Mouse (Mus musculus) hindbrain, embryonic 13.5 days (tissue): Measurements from ENCODE around the gene Srrm2. TPM values are rescaled to one million over a fixed set of nuclear protein-coding genes. Genes with fewer than 3 reads are reported as not detected.

Experiments used
- ATAC-seq: fragments of 200-750 bp; cut with Nextera tagmentation; 2 replicates; pipeline ENCODE4 v1.8.0; 2017; ENCODE audit warnings: moderate TSS enrichment; ENCODE audit not compliant: low FRiP score
- H3K27ac ChIP-seq: fragments of 300-500 bp; sonication (generic); 2 replicates; pipeline ENCODE4 v1.5.1; 2015; ENCODE audit warnings: inconsistent platforms, mild to moderate bottlenecking, moderate library complexity
- H3K27me3 ChIP-seq: fragments of 300-500 bp; sonication (generic); 2 replicates; pipeline ENCODE4 v1.6.1; 2015; ENCODE audit warnings: mild to moderate bottlenecking, inconsistent platforms
- H3K36me3 ChIP-seq: fragments of 300-500 bp; sonication (generic); 2 replicates; pipeline ENCODE4 v1.6.1; 2015; ENCODE audit warnings: mild to moderate bottlenecking, inconsistent platforms
- H3K4me1 ChIP-seq: fragments of 300-500 bp; sonication (generic); replicated peaks from 2 replicates; pipeline ENCODE4 v1.6.1; 2015; ENCODE audit warnings: inconsistent platforms
- H3K4me2 ChIP-seq: fragments of 300-500 bp; sonication (generic); 2 replicates; pipeline ENCODE4 v1.6.1; 2015; ENCODE audit warnings: inconsistent platforms, mild to moderate bottlenecking, moderate library complexity
- H3K4me3 ChIP-seq: fragments of 300-500 bp; sonication (generic); 2 replicates; pipeline ENCODE4 v1.5.1; 2015; ENCODE audit warnings: mild to moderate bottlenecking, inconsistent platforms
- H3K9ac ChIP-seq: fragments of 300-500 bp; sonication (generic); 2 replicates; pipeline ENCODE4 v1.6.1; 2015; ENCODE audit warnings: mild to moderate bottlenecking, inconsistent platforms
- H3K9me3 ChIP-seq: fragments of 300-500 bp; sonication (generic); 2 replicates; pipeline ENCODE4 v1.6.1; 2016; ENCODE audit warnings: inconsistent platforms
- WGBS: fragments of 180-500 bp; shearing (Covaris S2); methylation state at CpG from one replicate; pipeline ENCODE4 v1.1.7; 2015; 5-methylcytosine and 5-hydroxymethylcytosine counted together
- polyA plus RNA-seq: library from polyadenylated mRNA; unstranded; fragments of >200 nt; fragmentation: Nextera tagmentation; extraction: Ambion mirVana; gene quantifications from 2 replicates; pipeline ENCODE4 v1.2.1, GENCODE M21; 2015

The Srrm2 gene
- polyA plus RNA-seq, 1 experiment from 2014 or later = 583 TPM

DNA sequence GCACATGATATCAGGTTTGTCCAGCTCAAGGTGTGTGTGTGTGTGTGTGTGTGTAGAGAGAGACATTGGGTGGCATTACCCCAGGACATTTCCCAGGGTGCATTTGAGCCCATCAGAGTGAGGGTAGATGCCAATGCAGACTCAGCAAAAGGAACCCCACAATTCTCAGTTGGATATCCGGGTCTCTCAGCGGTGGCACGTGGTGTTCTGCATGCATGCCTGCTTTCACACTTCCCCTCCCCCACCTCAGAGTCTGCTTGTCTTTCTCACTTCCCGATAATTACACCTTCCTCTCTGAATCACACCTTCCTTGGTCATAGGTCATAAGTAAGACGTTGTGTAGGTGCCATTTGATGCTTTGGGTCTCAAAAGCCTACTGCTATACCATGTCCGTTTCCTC lies 42.3 kb upstream of the Srrm2 start:
- H3K27me3 ChIP-seq = peaks cover 58% of the 10 kb centered on the region

DNA sequence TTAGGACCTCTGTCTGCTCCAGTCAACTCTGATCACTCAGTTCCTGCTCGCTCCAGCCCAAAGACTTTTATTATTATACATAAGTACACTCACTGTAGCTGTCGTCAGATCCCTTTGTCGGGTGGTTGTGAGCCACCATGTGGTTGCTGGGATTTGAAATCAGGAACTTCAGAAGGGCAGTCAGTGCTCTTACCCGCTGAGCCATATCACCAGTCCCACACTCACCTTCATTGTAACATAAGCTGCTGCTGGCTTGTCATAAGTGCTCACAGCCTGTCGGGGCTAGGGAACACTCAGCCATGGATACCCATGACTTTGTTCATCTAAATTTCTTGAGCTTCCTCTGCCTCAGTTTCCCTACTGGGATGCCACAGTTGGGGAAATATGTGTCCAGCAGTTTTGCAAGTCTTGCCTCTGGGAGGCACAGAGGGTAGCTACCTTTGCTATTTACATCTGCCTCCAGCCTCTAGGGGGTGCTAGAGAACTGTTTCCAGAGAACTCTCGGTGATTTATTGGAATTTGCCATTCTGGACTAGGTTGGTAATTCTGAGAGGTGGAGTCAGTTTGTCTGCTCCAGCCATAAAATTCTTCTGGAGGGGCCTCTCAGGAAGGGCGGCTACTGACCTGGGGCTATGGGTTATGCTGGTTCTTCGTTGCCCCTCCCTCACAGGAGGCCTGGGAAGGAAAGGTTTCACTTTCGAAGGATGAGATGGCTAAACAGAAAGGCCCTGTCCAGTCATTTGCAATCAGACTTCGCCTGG lies 41.5 kb upstream of the Srrm2 start:
- H3K27ac ChIP-seq = no peak overlapping the region
- H3K36me3 ChIP-seq = peaks cover 33% of the 10 kb centered on the region
- no peak overlapping the region for H3K4me2 ChIP-seq
- 46% methylated on average over 10 of the region's 10 CpGs for WGBS
- H3K27me3 ChIP-seq = peaks cover 50% of the 10 kb centered on the region
- H3K4me1 ChIP-seq = peaks cover 21% of the 10 kb centered on the region
- H3K9me3 ChIP-seq = no peaks in the 10 kb centered on the region
- H3K4me3 ChIP-seq = no peak overlapping the region
- ATAC-seq = no peak
- H3K9ac ChIP-seq = no peak overlapping the region

More for the DNA sequence above, 42.3 kb upstream of the Srrm2 start:
- ATAC-seq = no peak
- H3K9me3 ChIP-seq = no peaks in the 10 kb centered on the region
- 50% methylated on average over 6 of the region's 6 CpGs for WGBS
- H3K4me3 ChIP-seq = no peak overlapping the region
- peaks cover 21% of the 10 kb centered on the region for H3K4me1 ChIP-seq
- H3K36me3 ChIP-seq = peaks cover 25% of the 10 kb centered on the region
- H3K4me2 ChIP-seq = no peak overlapping the region
- H3K9ac ChIP-seq = no peak overlapping the region
- no peak overlapping the region for H3K27ac ChIP-seq

DNA sequence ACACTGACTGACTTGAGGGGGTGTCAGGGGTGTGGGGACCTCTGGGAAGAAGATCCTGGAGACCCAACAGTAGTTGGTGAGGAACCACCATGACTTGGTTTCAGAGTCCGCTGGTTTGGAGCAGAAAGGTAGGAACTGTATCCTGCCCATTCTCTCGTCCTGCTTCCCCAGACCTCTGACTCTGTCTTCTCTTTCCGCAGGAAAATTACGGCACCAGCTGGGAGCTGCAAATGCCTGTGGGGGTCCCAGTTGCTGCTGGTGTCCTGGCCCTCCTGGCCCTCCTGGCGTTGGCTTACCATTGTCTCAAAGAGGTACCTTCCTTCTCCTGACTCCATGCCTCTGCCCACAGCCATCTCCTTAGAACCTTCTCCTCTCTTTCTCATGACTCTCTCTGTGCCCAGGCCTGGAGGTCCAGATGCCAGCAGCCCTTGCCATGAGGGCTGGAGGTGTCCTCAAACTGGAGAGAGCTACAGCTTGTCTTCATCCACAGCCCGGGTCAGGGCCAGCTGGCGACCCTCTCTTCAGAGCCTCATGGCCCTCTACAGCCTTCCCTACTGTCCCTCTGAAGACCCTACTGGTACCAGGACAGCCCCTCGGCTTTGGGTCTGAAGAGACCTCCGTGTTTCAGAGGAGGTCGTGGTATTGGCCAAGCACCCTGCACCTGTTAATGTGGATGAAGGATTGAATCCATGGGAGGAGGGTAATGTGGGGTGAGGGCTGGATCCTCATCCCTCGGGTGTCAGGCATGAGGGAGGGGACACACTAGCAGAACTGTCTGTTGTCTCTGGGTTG lies 40.7 kb upstream of the Srrm2 start:
- no peak overlapping the region for H3K9ac ChIP-seq
- no peaks in the 10 kb centered on the region for H3K9me3 ChIP-seq
- H3K27me3 ChIP-seq = peaks cover 42% of the 10 kb centered on the region
- no peak overlapping the region for H3K4me3 ChIP-seq
- H3K4me2 ChIP-seq = no peak overlapping the region
- H3K4me1 ChIP-seq = peaks cover 19% of the 10 kb centered on the region
- WGBS = 84% methylated on average over 11 of the region's 11 CpGs
- H3K27ac ChIP-seq = no peak overlapping the region
- H3K36me3 ChIP-seq = peaks cover 41% of the 10 kb centered on the region
- no peak for ATAC-seq

DNA sequence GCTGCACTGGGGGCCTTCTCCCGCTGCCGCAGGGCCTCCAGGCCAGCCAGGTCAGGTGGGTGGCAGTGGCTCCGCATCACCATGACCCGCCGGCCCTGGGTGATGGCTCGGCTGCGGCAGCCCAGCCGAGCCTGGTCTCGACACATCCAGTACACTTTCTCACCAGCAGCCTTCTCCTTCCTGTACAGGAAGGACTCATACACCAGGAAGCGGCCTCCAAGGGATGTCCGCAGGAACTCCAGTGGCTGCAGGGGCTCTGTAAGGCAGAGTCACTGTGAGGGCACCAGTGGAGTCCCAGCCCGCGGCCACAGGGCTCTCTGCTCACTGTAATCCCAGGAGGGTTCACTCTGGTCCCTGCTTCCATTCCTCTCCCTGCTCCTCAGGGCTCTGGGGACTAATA lies 34.6 kb upstream of the Srrm2 start:
- no peak overlapping the region for H3K4me3 ChIP-seq
- peaks cover 97% of the 10 kb centered on the region for H3K36me3 ChIP-seq
- no peaks in the 10 kb centered on the region for H3K27me3 ChIP-seq
- H3K4me1 ChIP-seq = no peaks in the 10 kb centered on the region
- no peak overlapping the region for H3K27ac ChIP-seq
- H3K9ac ChIP-seq = no peak overlapping the region
- H3K9me3 ChIP-seq = no peaks in the 10 kb centered on the region
- no peak overlapping the region for H3K4me2 ChIP-seq
- 96% methylated on average over 13 of the region's 13 CpGs for WGBS
- no peak for ATAC-seq

DNA sequence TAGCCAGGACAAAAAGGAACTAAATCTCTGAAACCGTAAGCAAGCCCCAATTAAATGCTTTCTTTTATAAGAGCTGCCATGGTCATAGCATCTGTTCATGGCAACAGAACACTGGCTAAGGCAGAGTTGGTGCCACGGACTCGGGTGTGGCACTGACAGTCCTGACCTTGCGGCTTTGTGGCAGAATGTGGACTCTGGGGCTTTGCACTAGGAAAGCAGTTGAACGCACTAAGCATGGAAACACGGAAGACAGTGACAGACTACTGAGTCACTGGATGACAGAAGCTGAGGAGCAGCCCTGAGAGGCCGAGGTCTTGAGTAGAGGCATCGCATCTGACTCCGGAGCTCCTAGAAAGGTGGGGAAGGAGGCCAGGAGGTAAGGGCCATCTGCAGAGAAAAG lies 32.8 kb upstream of the Srrm2 start:
- peaks cover 99% of the 10 kb centered on the region for H3K36me3 ChIP-seq
- H3K4me3 ChIP-seq = no peak overlapping the region
- H3K27me3 ChIP-seq = no peaks in the 10 kb centered on the region
- H3K9ac ChIP-seq = no peak overlapping the region
- H3K4me2 ChIP-seq = no peak overlapping the region
- no peak overlapping the region for H3K27ac ChIP-seq
- no peak for ATAC-seq
- no peaks in the 10 kb centered on the region for H3K9me3 ChIP-seq
- no peaks in the 10 kb centered on the region for H3K4me1 ChIP-seq
- 98% methylated on average over 9 of the region's 9 CpGs for WGBS

DNA sequence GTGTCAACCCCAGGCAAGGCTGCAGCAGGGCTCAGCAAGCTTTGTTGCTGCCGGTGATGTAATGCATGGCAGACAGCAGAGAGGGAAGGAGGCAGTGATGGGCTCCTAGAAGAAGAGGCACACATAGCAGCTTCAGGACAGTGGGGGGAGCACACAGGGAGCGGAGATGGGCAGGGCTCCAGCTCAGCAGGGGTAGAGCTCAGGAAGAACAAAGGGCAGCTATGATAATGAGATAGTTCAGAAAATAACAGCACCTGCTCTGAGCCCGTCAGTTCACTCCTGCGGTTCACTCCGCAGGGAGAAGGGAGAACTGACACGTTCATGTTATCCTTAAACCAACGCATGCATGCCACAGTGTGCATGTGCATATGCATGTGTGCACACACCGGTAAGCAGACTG lies 31.5 kb upstream of the Srrm2 start:
- no peak overlapping the region for H3K4me3 ChIP-seq
- H3K4me2 ChIP-seq = no peak overlapping the region
- no peaks in the 10 kb centered on the region for H3K27me3 ChIP-seq
- H3K4me1 ChIP-seq = no peaks in the 10 kb centered on the region
- H3K27ac ChIP-seq = no peak overlapping the region
- ATAC-seq = no peak
- peaks cover 93% of the 10 kb centered on the region for H3K36me3 ChIP-seq
- WGBS = 62% methylated on average over 8 of the region's 8 CpGs
- no peak overlapping the region for H3K9ac ChIP-seq
- no peaks in the 10 kb centered on the region for H3K9me3 ChIP-seq

DNA sequence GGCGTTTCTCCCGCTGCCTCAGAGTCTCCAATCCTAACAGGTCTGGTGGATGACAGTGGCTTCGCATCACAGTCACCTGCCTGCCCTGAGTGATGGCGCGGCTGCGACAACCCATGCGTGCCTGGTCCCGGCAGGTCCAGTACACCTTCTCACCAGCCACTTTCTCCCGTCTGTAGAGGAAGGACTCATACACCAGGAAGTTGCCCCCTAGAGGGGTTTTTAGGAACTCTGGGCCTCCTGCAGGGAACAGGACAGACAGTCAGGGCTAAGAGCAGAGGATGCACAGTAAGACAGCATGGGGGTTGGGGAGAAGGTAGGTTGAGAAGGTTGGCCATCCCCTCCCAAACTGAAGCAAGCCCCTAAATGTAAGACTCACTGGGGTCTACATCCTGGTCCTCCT lies 30.1 kb upstream of the Srrm2 start:
- 93% methylated on average over 9 of the region's 9 CpGs for WGBS
- ATAC-seq = no peak
- Histone ChIP-seq H3K4me2 (no peak overlapping the region), H3K27me3 (no peaks in the 10 kb centered on the region), H3K4me1 (0 out of 2 replicates have a peak, but pooled peaks cover 3% of the 10 kb centered on the region), H3K27ac (no peak overlapping the region), H3K4me3 (no peak overlapping the region), H3K9me3 (no peaks in the 10 kb centered on the region), H3K36me3 (peaks cover 86% of the 10 kb centered on the region), H3K9ac (no peak overlapping the region)

DNA sequence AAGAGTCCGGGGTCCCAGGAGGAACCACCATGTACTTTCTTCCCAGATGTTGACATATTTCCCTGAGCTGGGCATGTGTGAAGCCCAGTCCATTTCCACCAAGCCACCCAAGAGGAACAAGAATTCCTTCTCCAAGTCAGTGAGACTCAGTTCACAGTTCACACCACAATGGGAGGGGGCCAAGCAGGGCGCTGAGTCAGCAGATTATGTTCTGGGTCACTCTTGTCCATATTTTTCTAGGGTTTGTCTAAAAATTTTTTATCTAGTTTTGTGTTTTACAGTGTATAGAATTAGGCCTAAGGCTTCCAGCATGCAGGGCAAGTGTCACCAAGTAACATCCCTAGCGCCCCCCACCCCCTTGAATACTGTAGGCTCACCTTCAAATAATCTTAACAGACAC lies 29.2 kb upstream of the Srrm2 start:
- Histone ChIP-seq H3K9ac (no peak overlapping the region), H3K4me1 (0 out of 2 replicates have a peak, but pooled peaks cover 3% of the 10 kb centered on the region), H3K27ac (no peak overlapping the region), H3K4me3 (no peak overlapping the region), H3K27me3 (no peaks in the 10 kb centered on the region), H3K9me3 (no peaks in the 10 kb centered on the region), H3K36me3 (peaks cover 77% of the 10 kb centered on the region), H3K4me2 (no peak overlapping the region)
- no peak for ATAC-seq
- WGBS = 95% methylated on average over 3 of the region's 3 CpGs

DNA sequence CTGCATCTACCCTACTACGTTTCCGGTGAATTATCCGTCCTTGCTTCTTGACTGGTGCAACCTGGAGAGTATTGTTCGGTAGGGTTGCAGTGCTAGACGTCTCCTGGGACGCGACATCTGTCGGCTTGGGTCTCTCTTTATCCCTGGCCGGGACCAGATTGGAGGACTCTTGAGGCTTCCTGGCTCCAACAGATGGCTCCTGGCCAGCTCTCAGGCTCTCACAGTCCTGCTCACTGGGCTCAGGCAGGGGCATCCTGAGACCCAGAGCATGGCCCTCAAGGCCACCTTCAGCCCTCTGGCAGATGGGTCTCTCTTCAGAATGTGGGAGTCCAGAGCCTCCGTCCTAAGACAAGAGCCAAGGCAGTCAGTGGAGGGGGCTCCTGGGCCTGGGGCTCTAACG lies 27.4 kb upstream of the Srrm2 start:
- Histone ChIP-seq H3K9me3 (no peaks in the 10 kb centered on the region), H3K4me3 (no peak overlapping the region), H3K27me3 (no peaks in the 10 kb centered on the region), H3K4me1 (0 out of 2 replicates have a peak, but pooled peaks cover 3% of the 10 kb centered on the region), H3K4me2 (no peak overlapping the region), H3K36me3 (peaks cover 67% of the 10 kb centered on the region), H3K9ac (no peak overlapping the region), H3K27ac (no peak overlapping the region)
- 86% methylated on average over 11 of the region's 11 CpGs for WGBS
- no peak for ATAC-seq

DNA sequence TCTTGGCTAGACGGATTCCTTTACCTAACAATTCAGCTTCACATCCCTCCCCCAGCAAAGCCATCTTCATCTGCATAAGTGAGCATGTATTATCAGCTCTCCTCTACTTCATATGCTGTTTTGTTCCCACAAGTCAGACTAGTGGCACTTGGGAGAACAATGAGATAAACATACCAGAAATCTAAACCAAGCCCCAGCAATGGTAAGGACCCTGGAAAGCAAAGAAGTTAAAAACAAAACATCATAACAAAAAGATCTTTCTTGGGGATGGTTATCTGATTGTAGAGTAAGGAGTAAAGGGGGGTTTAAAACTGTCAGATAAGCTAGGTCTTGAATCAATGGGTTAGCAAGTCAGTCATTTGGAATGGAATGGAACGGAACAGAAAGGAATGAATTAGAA lies 19.8 kb upstream of the Srrm2 start:
- H3K27me3 ChIP-seq = no peaks in the 10 kb centered on the region
- H3K27ac ChIP-seq = peak overlapping the region; percentile 94
- peak overlapping the region; percentile 97 for H3K9ac ChIP-seq
- 7% methylated on average over 2 of the region's 2 CpGs for WGBS
- H3K36me3 ChIP-seq = peaks cover 18% of the 10 kb centered on the region
- no peaks in the 10 kb centered on the region for H3K9me3 ChIP-seq
- peak overlapping the region; percentile 93 for H3K4me3 ChIP-seq
- H3K4me1 ChIP-seq = peaks cover 23% of the 10 kb centered on the region
- peak overlapping the region; percentile 71 for H3K4me2 ChIP-seq
- no peak for ATAC-seq

DNA sequence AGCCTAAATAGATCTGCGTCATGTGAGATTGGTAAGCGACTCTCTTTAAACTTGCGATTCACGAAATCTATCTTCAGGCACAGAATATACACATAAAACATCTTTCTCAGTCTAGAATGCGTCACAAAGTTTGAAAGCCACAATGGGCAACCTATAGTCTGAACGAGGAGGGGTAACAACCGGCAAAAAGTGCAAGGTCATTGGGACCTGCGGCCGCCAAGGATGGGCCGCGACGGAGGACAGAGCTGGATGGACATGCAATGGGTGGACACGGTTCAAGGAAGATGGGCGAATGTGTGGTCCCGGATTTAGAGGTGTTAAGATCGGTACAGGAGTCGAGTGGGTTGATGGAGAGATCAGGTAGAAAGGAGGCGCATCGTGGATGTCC lies 19.4 kb upstream of the Srrm2 start:
- Histone ChIP-seq H3K4me2 (peak overlapping the region; percentile 71), H3K9me3 (no peaks in the 10 kb centered on the region), H3K36me3 (peaks cover 18% of the 10 kb centered on the region), H3K4me3 (peak overlapping the region; percentile 93), H3K27me3 (no peaks in the 10 kb centered on the region), H3K27ac (peak overlapping the region; percentile 94), H3K9ac (peak overlapping the region; percentile 97), H3K4me1 (peaks cover 23% of the 10 kb centered on the region)
- WGBS = under 1% methylated on average over 19 of the region's 19 CpGs
- ATAC-seq = no peak; the same call in 1 of the 2 replicates

DNA sequence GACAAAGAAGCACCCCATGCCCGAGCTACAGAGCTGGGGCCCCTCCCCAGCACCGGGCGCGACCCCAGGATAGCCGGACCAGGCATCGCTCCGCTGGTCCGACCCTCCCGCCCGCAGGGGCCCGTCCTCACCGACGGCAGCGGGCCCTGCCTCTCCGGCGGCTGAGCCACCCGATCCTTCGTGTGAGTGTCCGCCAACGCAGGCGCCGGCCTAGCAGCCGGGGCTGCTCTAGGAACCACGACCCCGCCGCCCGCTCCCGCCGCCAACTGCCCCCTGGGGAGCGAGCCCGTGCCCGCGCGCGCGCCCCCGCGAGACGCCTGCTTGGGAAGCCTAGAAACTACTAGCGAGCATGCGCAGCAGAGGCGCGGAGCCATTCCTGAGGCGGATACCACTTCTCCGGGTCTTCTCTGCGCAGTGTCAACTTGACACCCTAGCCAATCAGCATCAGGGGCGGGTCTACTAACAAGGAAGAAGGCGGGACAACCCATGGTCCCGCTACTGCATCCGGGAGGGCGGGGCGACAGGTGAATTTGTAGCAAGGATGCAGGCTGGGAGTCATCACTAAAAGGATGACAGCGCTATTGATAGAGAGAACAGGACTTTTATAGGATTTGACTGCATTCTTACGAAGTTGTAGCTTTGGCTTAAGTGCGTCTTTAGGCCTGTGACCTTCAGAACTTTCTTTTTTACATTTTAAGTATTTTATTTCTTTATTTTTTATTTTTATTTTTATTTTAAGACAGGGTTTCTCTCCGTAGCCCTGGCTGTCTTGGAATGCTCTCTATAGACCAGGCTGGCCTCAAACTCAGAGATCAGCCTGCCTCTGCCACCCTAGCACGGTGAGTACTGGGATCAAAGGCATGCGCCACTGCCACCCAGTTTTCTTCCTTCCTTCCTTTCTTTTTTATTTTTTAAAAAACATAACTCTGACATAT lies 18.8 kb upstream of the Srrm2 start, which contains the start of gene Flywch1:
TSS of gene Flywch1 (minus strand) at position 319 of the 935 bp plus-strand sequence.
- H3K9ac ChIP-seq = peak within 1 kb of the TSS; percentile 97
- peak; percentile 97 for ATAC-seq
- peak within 1 kb of the TSS; percentile 71 for H3K4me2 ChIP-seq
- 3% methylated on average over 58 of the region's 58 CpGs for WGBS
- H3K36me3 ChIP-seq = peaks cover 18% of the 10 kb centered on the region
- peak within 1 kb of the TSS; percentile 93 for H3K4me3 ChIP-seq
- H3K27ac ChIP-seq = peak within 1 kb of the TSS; percentile 94
- H3K9me3 ChIP-seq = no peaks in the 10 kb centered on the region
- peaks cover 23% of the 10 kb centered on the region for H3K4me1 ChIP-seq
- H3K27me3 ChIP-seq = no peaks in the 10 kb centered on the region
